Mouse (Mus musculus) liver, embryonic 16.5 days (tissue): ENCODE results near the gene Cntln. TPM values are rescaled to one million over a fixed set of nuclear protein-coding genes. Genes with fewer than 3 reads are reported as not detected.

ENCODE experiments used
- ATAC-seq: fragments of 200-750 bp; cut with Nextera tagmentation; 2 replicates; pipeline ENCODE4 v1.8.0; 2017; ENCODE audit warnings: low read depth, mild to moderate bottlenecking, moderate number of reproducible peaks, moderate library complexity
- H3K27ac ChIP-seq: fragments of 300-500 bp; sonication (generic); 2 replicates; pipeline ENCODE4 v1.5.1; 2014; ENCODE audit warnings: mild to moderate bottlenecking, low read length
- H3K27me3 ChIP-seq: fragments of 300-500 bp; sonication (generic); 2 replicates; pipeline ENCODE4 v1.6.1; 2014; ENCODE audit warnings: low read depth, low read length, mixed read lengths; ENCODE audit not compliant: control insufficient read depth, insufficient read depth
- H3K36me3 ChIP-seq: fragments of 300-500 bp; sonication (generic); 2 replicates; pipeline ENCODE4 v1.6.1; 2014; ENCODE audit warnings: mild to moderate bottlenecking; ENCODE audit not compliant: control insufficient read depth, insufficient read depth
- H3K4me1 ChIP-seq: fragments of 300-500 bp; sonication (generic); 2 replicates; pipeline ENCODE4 v1.6.1; 2014; ENCODE audit warnings: low read depth, low read length, mixed read lengths; ENCODE audit not compliant: control insufficient read depth
- H3K4me2 ChIP-seq: fragments of 300-500 bp; sonication (generic); 2 replicates; pipeline ENCODE4 v1.6.1; 2014; ENCODE audit warnings: low read depth, low read length, mixed read lengths
- H3K4me3 ChIP-seq: fragments of 300-500 bp; sonication (generic); 2 replicates; pipeline ENCODE4 v1.5.1; 2014; ENCODE audit warnings: low read depth, mild to moderate bottlenecking, low read length
- H3K9ac ChIP-seq: fragments of 300-500 bp; sonication (generic); 2 replicates; pipeline ENCODE4 v1.6.1; 2014; ENCODE audit warnings: low read depth, low read length
- H3K9me3 ChIP-seq: fragments of 300-500 bp; sonication (generic); replicated peaks from 2 replicates; pipeline ENCODE4 v1.6.1; 2016; ENCODE audit warnings: low read length; ENCODE audit not compliant: control insufficient read depth
- WGBS: fragments of 180-500 bp; shearing (Covaris S2); extraction: QIAGEN DNeasy Blood & Tissue Kit; methylation state at CpG from one replicate; pipeline ENCODE4 v1.1.7; 2014; ENCODE audit not compliant: insufficient replicate concordance; 5-methylcytosine and 5-hydroxymethylcytosine counted together
- polyA plus RNA-seq: library from polyadenylated mRNA; unstranded; fragments of >200 nt; fragmentation: Nextera tagmentation; extraction: Ambion mirVana; gene quantifications from 2 replicates; pipeline ENCODE4 v1.2.1, GENCODE M21; 2015

Cntln gene
- polyA plus RNA-seq, 1 experiment from 2014 or later: 1.3 TPM

DNA sequence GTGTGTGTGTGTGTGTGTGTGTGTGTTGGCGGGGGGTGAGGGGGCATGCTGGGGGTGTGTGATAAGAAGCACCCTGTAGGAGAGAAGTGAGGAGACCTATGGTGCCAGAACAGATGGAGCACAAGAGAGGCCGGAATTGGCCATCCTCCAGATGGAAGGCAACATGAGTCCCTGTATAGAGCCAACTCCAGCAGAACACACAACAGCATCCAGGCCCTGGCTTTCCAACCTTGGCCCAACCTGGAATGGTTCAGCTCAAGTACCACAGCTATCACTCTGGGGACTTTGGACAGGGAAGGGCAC is 279.2 kb downstream of the Cntln start:
- Histone ChIP-seq H3K4me3 (no peak overlapping the region), H3K4me1 (no peaks in the 10 kb centered on the region), H3K27ac (no peak overlapping the region), H3K27me3 (no peaks in the 10 kb centered on the region), H3K9ac (no peak overlapping the region), H3K9me3 (no peaks in the 10 kb centered on the region), H3K36me3 (no peaks in the 10 kb centered on the region), H3K4me2 (no peak overlapping the region)
- WGBS: 57% methylated on average over 2 of the region's 2 CpGs
- ATAC-seq: no peak

GRCm38 (mm10) chr4:85168001-85168400 is 283.9 kb downstream of the Cntln start:
- H3K9ac ChIP-seq: no peak overlapping the region
- no peaks in the 10 kb centered on the region for H3K36me3 ChIP-seq
- 68% methylated on average over 12 of the region's 12 CpGs for WGBS
- H3K9me3 ChIP-seq: no peaks in the 10 kb centered on the region; the same call in 1 of the 2 replicates
- no peak overlapping the region for H3K4me3 ChIP-seq
- ATAC-seq: no peak
- H3K27me3 ChIP-seq: no peaks in the 10 kb centered on the region
- no peak overlapping the region for H3K27ac ChIP-seq
- no peak overlapping the region for H3K4me2 ChIP-seq
- H3K4me1 ChIP-seq: no peaks in the 10 kb centered on the region

DNA sequence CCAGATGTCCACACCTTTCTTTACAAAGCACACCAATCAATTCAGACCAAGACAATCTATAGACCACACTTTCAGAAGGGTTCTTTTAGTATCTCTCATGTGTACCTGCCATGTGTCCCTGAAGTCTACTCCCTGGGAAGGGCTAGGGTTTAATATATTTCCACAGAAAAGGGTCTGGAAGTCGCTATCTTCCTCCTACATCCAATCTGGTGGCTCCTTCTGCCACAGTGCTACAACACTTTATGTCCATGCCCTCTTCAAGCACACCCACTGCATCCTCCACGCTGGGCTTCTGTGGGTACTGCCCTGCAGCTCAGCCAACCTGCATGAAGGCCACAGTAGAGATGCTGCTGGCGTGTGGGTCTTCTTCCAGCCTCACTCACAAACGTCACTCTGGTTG is 291.4 kb downstream of the Cntln start:
- 50% methylated on average over 4 of the region's 4 CpGs for WGBS
- ATAC-seq: no peak
- Histone ChIP-seq H3K9ac (no peak overlapping the region), H3K9me3 (no peaks in the 10 kb centered on the region; the same call in 1 of the 2 replicates), H3K27ac (no peak overlapping the region), H3K36me3 (no peaks in the 10 kb centered on the region), H3K4me3 (no peak overlapping the region), H3K4me1 (no peaks in the 10 kb centered on the region), H3K4me2 (no peak overlapping the region), H3K27me3 (no peaks in the 10 kb centered on the region)

GRCm38 (mm10) chr4:85178394-85179051 is 294.4 kb downstream of the Cntln start:
- WGBS: 66% methylated on average over 9 of the region's 9 CpGs
- ATAC-seq: no peak
- H3K9ac ChIP-seq: no peak overlapping the region
- H3K4me2 ChIP-seq: no peak overlapping the region
- no peak overlapping the region for H3K27ac ChIP-seq
- H3K27me3 ChIP-seq: no peaks in the 10 kb centered on the region
- no peaks in the 10 kb centered on the region for H3K4me1 ChIP-seq
- no peaks in the 10 kb centered on the region for H3K9me3 ChIP-seq
- no peaks in the 10 kb centered on the region for H3K36me3 ChIP-seq
- H3K4me3 ChIP-seq: no peak overlapping the region

Other genes starting within 250 kb of the Cntln start
- 0.12 and 0.33 TPM in 2 replicates for gene Bnc2, start 209.0 kb upstream of the Cntln start, polyA plus RNA-seq